Mouse (Mus musculus) kidney, postnatal 0 days (tissue): ENCODE measurements around the gene Nhlh2. TPM values are rescaled to one million over a fixed set of nuclear protein-coding genes. Genes with fewer than 3 reads are reported as not detected.

Experiments used
- ATAC-seq: fragments of 200-750 bp; cut with Nextera tagmentation; replicated peaks from 2 replicates; pipeline ENCODE4 v1.8.0; 2017; ENCODE audit warnings: low read depth, moderate number of reproducible peaks, moderate TSS enrichment, moderate library complexity; ENCODE audit not compliant: low FRiP score
- DNase-seq: peaks from one replicate; pipeline ENCODE4 v3.0.0-alpha.2; 2016; ENCODE audit warnings: low spot score
- H3K27ac ChIP-seq: fragments of 300-500 bp; sonication (generic); 2 replicates; pipeline ENCODE4 v1.5.1; 2014; ENCODE audit warnings: mild to moderate bottlenecking
- H3K27me3 ChIP-seq: fragments of 300-500 bp; sonication (generic); 2 replicates; pipeline ENCODE4 v1.6.1; 2014; ENCODE audit warnings: low read length, mixed read lengths; ENCODE audit not compliant: insufficient read depth
- H3K36me3 ChIP-seq: fragments of 300-500 bp; sonication (generic); 2 replicates; pipeline ENCODE4 v1.6.1; 2014; ENCODE audit warnings: low read length, mixed read lengths; ENCODE audit not compliant: insufficient read depth
- H3K4me1 ChIP-seq: fragments of 300-500 bp; sonication (generic); replicated peaks from 2 replicates; pipeline ENCODE4 v1.6.1; 2014; ENCODE audit warnings: antibody characterized with exemption, low read length, mixed read lengths; ENCODE audit not compliant: insufficient read depth
- H3K4me2 ChIP-seq: fragments of 300-500 bp; sonication (generic); 2 replicates; pipeline ENCODE4 v1.6.1; 2014; ENCODE audit warnings: mild to moderate bottlenecking, low read length, moderate library complexity, mixed read lengths
- H3K4me3 ChIP-seq: fragments of 300-500 bp; sonication (generic); replicated peaks from 2 replicates; pipeline ENCODE4 v1.5.1; 2014; ENCODE audit warnings: low read depth, low read length
- H3K9ac ChIP-seq: fragments of 300-500 bp; sonication (generic); 2 replicates; pipeline ENCODE4 v1.6.1; 2014; ENCODE audit warnings: low read depth, low read length
- H3K9me3 ChIP-seq: fragments of 300-500 bp; sonication (generic); replicated peaks from 2 replicates; pipeline ENCODE4 v1.6.1; 2016; ENCODE audit warnings: low read length, inconsistent platforms, mixed read lengths
- CTCF ChIP-seq: IDR thresholded peaks from 2 replicates; pipeline ENCODE4 v1.5.1; 2016; ENCODE audit warnings: antibody characterized with exemption, low read depth, mild to moderate bottlenecking, moderate library complexity
- WGBS: fragments of 180-500 bp; shearing (Covaris S2); extraction: QIAGEN DNeasy Blood & Tissue Kit; methylation state at CpG from one replicate; pipeline ENCODE4 v1.1.7; 2014; 5-methylcytosine and 5-hydroxymethylcytosine counted together
- polyA plus RNA-seq: library from polyadenylated mRNA; unstranded; fragments of >200 nt; fragmentation: Nextera tagmentation; extraction: Ambion mirVana; gene quantifications from 2 replicates; pipeline ENCODE4 v1.2.1, GENCODE M21; 2015

Gene Nhlh2
- polyA plus RNA-seq, 1 experiment from 2014 or later = not detected

DNA sequence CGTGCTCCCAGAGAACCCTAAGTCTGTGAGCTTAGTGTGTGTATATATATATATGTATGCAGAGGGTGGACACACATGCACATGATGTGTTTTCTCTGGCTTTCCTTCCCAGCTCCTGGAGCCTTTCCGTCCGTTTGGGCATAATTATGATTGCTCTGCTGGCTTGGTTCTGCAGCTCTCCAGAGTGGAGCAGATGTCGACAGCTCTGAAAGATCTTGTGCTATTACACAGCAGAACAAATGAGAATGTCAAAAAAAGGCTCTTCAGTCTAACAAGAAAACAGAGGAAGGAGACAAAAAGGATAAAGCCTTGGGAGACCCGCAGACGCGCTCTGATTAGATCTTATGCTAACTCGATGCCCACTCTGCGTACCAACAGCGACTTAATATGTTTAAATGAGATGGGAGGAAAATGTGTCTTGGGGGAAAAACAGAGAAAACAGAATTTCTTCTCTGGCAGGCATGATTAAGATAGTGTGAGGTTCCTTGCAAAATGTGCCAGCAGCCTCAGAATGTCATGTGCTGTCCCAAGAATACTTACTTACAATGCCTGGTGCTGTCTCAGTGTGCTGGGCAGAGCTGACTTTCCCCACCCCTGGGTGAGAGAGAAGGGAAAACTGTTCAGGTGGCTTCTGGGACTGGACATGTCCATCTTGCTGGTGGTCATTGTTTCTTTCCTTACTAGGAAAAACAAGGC is 31.4 kb upstream of the Nhlh2 start:
- no peaks in the 10 kb centered on the region for H3K36me3 ChIP-seq
- no peak overlapping the region for H3K4me2 ChIP-seq
- 88% methylated on average over 10 of the region's 10 CpGs for WGBS
- ATAC-seq = no peak
- DNase-seq = no peak
- no peaks in the 10 kb centered on the region for H3K9me3 ChIP-seq
- no peaks in the 10 kb centered on the region for H3K4me1 ChIP-seq
- H3K27ac ChIP-seq = no peak overlapping the region
- no peaks in the 10 kb centered on the region for H3K27me3 ChIP-seq
- no peak overlapping the region for H3K4me3 ChIP-seq
- TF ChIP-seq CTCF = no peak
- H3K9ac ChIP-seq = no peak overlapping the region

DNA sequence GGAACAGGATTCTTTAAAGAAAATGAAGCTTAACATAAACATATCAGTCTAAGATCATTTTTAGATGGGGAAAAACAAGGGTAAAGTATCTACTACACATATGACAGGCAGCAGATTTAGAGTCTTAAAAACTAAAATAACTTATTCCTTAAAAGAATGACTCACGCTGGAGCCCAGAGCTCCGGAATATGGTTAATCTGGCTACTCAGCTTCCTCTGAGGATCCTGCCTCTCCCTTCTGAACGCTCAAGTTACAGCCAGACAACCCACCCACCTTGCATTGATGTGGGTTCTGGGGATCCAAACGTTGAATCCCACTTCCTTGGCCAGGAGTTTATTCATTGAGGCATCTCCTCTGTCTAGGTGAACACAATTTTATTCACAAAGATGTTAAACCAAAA is 26.0 kb upstream of the Nhlh2 start:
- TF ChIP-seq CTCF = no peak
- Histone ChIP-seq H3K27me3 (no peaks in the 10 kb centered on the region), H3K27ac (no peak overlapping the region), H3K9me3 (no peaks in the 10 kb centered on the region), H3K4me2 (no peak overlapping the region), H3K36me3 (no peaks in the 10 kb centered on the region), H3K4me1 (no peaks in the 10 kb centered on the region), H3K9ac (no peak overlapping the region), H3K4me3 (no peak overlapping the region)
- ATAC-seq (no peak), DNase-seq (no peak)
- 37% methylated on average over 4 of the region's 4 CpGs for WGBS

DNA sequence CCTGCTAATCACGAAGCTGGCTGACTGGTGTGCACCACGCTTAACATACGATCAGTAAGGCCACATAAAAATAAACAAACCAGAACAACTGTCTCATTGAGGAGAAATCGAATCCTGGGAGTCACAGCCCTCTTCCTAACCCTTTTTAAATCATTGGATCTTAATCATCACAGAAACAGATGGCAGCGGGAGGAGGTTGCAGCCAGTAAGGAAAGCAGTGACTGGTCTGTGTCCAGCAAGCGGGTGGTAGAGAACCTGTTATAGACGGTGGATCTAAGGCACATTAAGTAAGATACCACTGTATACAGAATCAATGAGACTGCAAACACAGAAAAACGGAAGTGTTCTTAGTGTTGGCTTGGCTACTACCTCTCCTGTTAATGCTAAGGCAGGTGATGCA is 24.2 kb upstream of the Nhlh2 start:
- Histone ChIP-seq H3K4me3 (no peak overlapping the region), H3K4me2 (no peak overlapping the region), H3K9me3 (no peaks in the 10 kb centered on the region), H3K27me3 (no peaks in the 10 kb centered on the region), H3K36me3 (no peaks in the 10 kb centered on the region), H3K9ac (no peak overlapping the region), H3K27ac (no peak overlapping the region), H3K4me1 (no peaks in the 10 kb centered on the region)
- peak; percentile 47 for DNase-seq
- WGBS = 33% methylated on average over 8 of the region's 8 CpGs
- no peak for TF ChIP-seq CTCF
- ATAC-seq = no peak

DNA sequence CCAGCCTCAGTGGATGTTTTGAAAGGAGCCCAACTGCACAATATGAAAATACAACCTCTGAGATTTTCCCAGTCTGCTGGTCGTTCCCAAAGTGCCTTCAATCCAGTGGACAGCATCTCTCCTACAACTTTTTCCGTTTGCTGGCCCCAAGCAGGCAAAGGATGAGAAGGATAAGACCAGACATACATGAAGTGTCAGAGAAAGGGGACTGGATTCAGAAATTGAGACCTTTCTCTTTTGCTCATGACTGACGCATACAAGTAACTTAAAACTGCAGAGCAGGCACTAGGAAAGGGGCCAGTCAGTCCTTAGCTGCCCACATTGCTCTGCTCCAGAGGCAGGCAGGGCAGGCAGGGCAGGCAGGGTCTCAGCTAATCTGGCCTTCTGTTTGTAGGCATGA is 19.7 kb upstream of the Nhlh2 start:
- Histone ChIP-seq H3K4me3 (no peak overlapping the region), H3K4me2 (no peak overlapping the region), H3K9ac (no peak overlapping the region), H3K27me3 (no peaks in the 10 kb centered on the region), H3K9me3 (no peaks in the 10 kb centered on the region), H3K36me3 (no peaks in the 10 kb centered on the region), H3K4me1 (no peaks in the 10 kb centered on the region), H3K27ac (no peak overlapping the region)
- no peak for ATAC-seq
- no peak for TF ChIP-seq CTCF
- no peak for DNase-seq
- 53% methylated on average over 3 of the region's 3 CpGs for WGBS

DNA sequence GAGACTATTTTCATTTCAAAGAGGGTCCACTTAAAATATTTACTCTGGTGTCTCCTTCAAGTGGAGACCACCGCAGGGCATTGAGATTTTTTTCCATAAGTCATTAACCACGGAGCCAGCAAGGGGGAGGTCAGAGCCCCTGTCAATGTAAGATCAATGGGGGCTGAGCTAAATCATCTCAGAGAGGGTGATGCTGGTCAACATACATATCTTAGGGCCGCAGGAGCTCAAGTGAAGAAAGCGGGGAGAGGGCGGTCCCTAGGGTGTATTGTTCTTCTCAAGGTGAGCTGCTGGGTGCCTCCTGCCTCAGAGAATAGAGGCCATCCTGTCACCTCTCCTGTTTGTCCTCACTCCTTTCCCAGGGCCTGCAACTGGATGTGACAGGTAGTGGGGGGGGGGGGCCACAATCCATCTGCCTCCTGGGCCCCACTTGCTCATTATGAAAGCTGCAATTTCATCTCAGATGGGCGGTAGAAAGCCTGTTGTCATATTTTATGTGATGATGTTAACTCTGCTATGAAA is 18.8 kb upstream of the Nhlh2 start:
- no peak for ATAC-seq
- H3K27me3 ChIP-seq = no peaks in the 10 kb centered on the region
- H3K36me3 ChIP-seq = no peaks in the 10 kb centered on the region
- no peak for DNase-seq
- H3K4me2 ChIP-seq = no peak overlapping the region
- no peak for TF ChIP-seq CTCF
- H3K4me1 ChIP-seq = no peaks in the 10 kb centered on the region
- H3K9ac ChIP-seq = no peak overlapping the region
- 50% methylated on average over 6 of the region's 6 CpGs for WGBS
- no peak overlapping the region for H3K27ac ChIP-seq
- no peak overlapping the region for H3K4me3 ChIP-seq
- no peaks in the 10 kb centered on the region for H3K9me3 ChIP-seq

DNA sequence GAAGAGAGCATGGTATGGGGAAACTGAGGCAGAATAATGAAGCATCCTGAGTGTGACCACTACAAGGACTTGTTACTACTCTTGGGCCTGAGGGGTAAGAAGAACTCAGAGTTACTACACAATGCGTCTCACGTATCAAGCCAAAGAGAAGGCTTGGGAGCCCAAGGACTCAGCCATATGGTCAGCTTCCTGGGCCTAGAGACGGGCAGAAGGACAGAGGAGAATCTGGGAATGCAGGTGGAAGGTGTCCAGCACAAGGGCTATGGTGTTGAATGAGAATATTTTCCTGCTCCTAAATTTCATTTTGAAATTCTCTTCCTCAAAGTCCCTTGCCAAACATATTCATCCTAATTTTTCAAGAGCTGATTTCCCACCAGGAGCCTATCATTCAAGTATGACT is 12.0 kb upstream of the Nhlh2 start:
- WGBS = 92% methylated on average over 3 of the region's 3 CpGs
- ATAC-seq = no peak
- Histone ChIP-seq H3K27me3 (no peaks in the 10 kb centered on the region), H3K4me2 (no peak overlapping the region), H3K4me1 (no peaks in the 10 kb centered on the region), H3K27ac (no peak overlapping the region), H3K36me3 (no peaks in the 10 kb centered on the region), H3K4me3 (no peak overlapping the region), H3K9ac (no peak overlapping the region), H3K9me3 (no peaks in the 10 kb centered on the region)
- TF ChIP-seq CTCF = no peak
- DNase-seq = no peak
